Mouse (Mus musculus) MEL (cell line): ENCODE results near the gene Mrps24. TPM values are rescaled to one million over a fixed set of nuclear protein-coding genes. Genes with fewer than 3 reads are reported as not detected.

Experiments used
- DNase-seq: peaks from one replicate; pipeline ENCODE4 v3.0.0; 2011; ENCODE audit warnings: low read depth, low spot score
- H3K27ac ChIP-seq: 2 replicates; pipeline ENCODE4 v1.5.1; 2012; ENCODE audit warnings: low read depth, mild to moderate bottlenecking, control low read depth, low read length, moderate library complexity; ENCODE audit not compliant: control insufficient read depth
- H3K27me3 ChIP-seq, 2 experiments: fragments of 150-350 bp in 1 of 2; sonication (generic) in 1 of 2; 2 replicates each; pipeline ENCODE4 v1.6.1; 2012; ENCODE audit warnings: low read length in 2 of 2, mild to moderate bottlenecking in 2 of 2, improper control_type of control experiment in 1 of 2, moderate library complexity in 1 of 2; ENCODE audit not compliant: insufficient read depth in 2 of 2, control insufficient read depth in 1 of 2
- H3K36me3 ChIP-seq, 2 experiments: 2 replicates each; pipeline ENCODE4 v1.6.1; 2012 to 2014; ENCODE audit warnings: low read length in 2 of 2, improper control_type of control experiment in 1 of 2, inconsistent platforms in 1 of 2, mild to moderate bottlenecking in 1 of 2; ENCODE audit not compliant: insufficient read depth in 2 of 2, control insufficient read depth in 1 of 2
- H3K4me1 ChIP-seq, 2 experiments: fragments of 150-350 bp in 1 of 2; sonication (generic) in 1 of 2; 2 replicates each; pipeline ENCODE4 v1.6.1; 2012; ENCODE audit warnings: low read length in 2 of 2, improper control_type of control experiment in 1 of 2, mild to moderate bottlenecking in 1 of 2; ENCODE audit not compliant: insufficient read depth in 2 of 2, control insufficient read depth in 1 of 2
- H3K4me3 ChIP-seq, 2 experiments: fragments of 150-350 bp in 1 of 2; sonication (generic) in 1 of 2; 2 replicates each; pipeline ENCODE4 v1.5.1; 2012; ENCODE audit warnings: low read depth in 2 of 2, low read length in 2 of 2, mild to moderate bottlenecking in 2 of 2, moderate library complexity in 2 of 2, control low read depth in 1 of 2, improper control_type of control experiment in 1 of 2; ENCODE audit not compliant: control insufficient read depth in 1 of 2, insufficient read depth in 1 of 2
- H3K79me2 ChIP-seq: 2 replicates; pipeline ENCODE4 v1.6.1; 2012; ENCODE audit warnings: mild to moderate bottlenecking, low read length, moderate library complexity; ENCODE audit not compliant: control insufficient read depth, poor library complexity, insufficient read depth
- H3K9ac ChIP-seq: 2 replicates; pipeline ENCODE4 v1.6.1; 2012; ENCODE audit warnings: low read depth, mild to moderate bottlenecking, control low read depth, low read length, moderate library complexity; ENCODE audit not compliant: control insufficient read depth, poor library complexity, severe bottlenecking
- H3K9me3 ChIP-seq: fragments of 150-350 bp; sonication (generic); replicated peaks from 2 replicates; pipeline ENCODE4 v1.6.1; 2012; ENCODE audit warnings: mild to moderate bottlenecking, low read length, improper control_type of control experiment, moderate library complexity; ENCODE audit not compliant: insufficient read depth
- CHD1 ChIP-seq: IDR thresholded peaks from 2 replicates; pipeline ENCODE4 v1.6.1; 2012; ENCODE audit warnings: low read depth, mild to moderate bottlenecking, inconsistent platforms, low read length, improper control_type of control experiment
- CHD2 ChIP-seq: IDR thresholded peaks from 2 replicates; pipeline ENCODE4 v1.6.1; 2011; ENCODE audit warnings: low read length, improper control_type of control experiment
- CTCF ChIP-seq, 3 experiments: IDR thresholded peaks in 2 of 3; conservative IDR thresholded peaks in 1 of 3; 2 replicates each; pipeline ENCODE4 v1.5.1; 2011 to 2012; ENCODE audit warnings: low read length in 3 of 3, low read depth in 2 of 3, mild to moderate bottlenecking in 2 of 3, improper control_type of control experiment in 1 of 3, inconsistent platforms in 1 of 3, mixed read lengths in 1 of 3, moderate library complexity in 1 of 3; ENCODE audit not compliant: control insufficient read depth in 1 of 3, insufficient read depth in 1 of 3, poor library complexity in 1 of 3, severe bottlenecking in 1 of 3
- EP300 ChIP-seq, 2 experiments: IDR thresholded peaks; 2 replicates each; pipeline ENCODE4 v1.6.1; 2011; ENCODE audit warnings: improper control_type of control experiment in 2 of 2, low read length in 2 of 2, low read depth in 1 of 2, mild to moderate bottlenecking in 1 of 2
- ETS1 ChIP-seq: IDR thresholded peaks from 2 replicates; pipeline ENCODE4 v1.6.1; 2012; ENCODE audit warnings: low read depth, mild to moderate bottlenecking, inconsistent platforms, low read length, improper control_type of control experiment, moderate library complexity
- GATA1 ChIP-seq: IDR thresholded peaks from 2 replicates; pipeline ENCODE4 v1.6.1; 2011; ENCODE audit warnings: low read depth, low read length, improper control_type of control experiment
- JUND ChIP-seq: IDR thresholded peaks from 2 replicates; pipeline ENCODE4 v1.6.1; 2011; ENCODE audit warnings: low read depth, mild to moderate bottlenecking, improper control_type of control experiment, low read length
- MAZ ChIP-seq: IDR thresholded peaks from 2 replicates; pipeline ENCODE4 v1.6.1; 2012; ENCODE audit warnings: low read depth, mild to moderate bottlenecking, inconsistent platforms, low read length, improper control_type of control experiment
- MXI1 ChIP-seq: IDR thresholded peaks from 2 replicates; pipeline ENCODE4 v1.6.1; 2011; ENCODE audit warnings: mild to moderate bottlenecking, low read depth, low read length, improper control_type of control experiment
- NRF1 ChIP-seq: IDR thresholded peaks from 2 replicates; pipeline ENCODE4 v1.6.1; 2014; ENCODE audit warnings: low read depth, mild to moderate bottlenecking, inconsistent platforms, low read length, improper control_type of control experiment, moderate library complexity; ENCODE audit not compliant: poor library complexity, insufficient read depth, severe bottlenecking
- RAD21 ChIP-seq: IDR thresholded peaks from 2 replicates; pipeline ENCODE4 v1.6.1; 2011; ENCODE audit warnings: mild to moderate bottlenecking, low read depth, low read length, improper control_type of control experiment
- RCOR1 ChIP-seq: IDR thresholded peaks from 2 replicates; pipeline ENCODE4 v1.6.1; 2012; ENCODE audit warnings: low read depth, mild to moderate bottlenecking, inconsistent platforms, low read length, improper control_type of control experiment
- SMC3 ChIP-seq: IDR thresholded peaks from 2 replicates; pipeline ENCODE4 v1.6.1; 2011; ENCODE audit warnings: low read depth, low read length, improper control_type of control experiment
- TAL1 ChIP-seq: IDR thresholded peaks from 2 replicates; pipeline ENCODE4 v1.6.1; 2012; ENCODE audit warnings: mild to moderate bottlenecking, inconsistent platforms, low read length, moderate library complexity, mixed read lengths
- TBP ChIP-seq: IDR thresholded peaks from 2 replicates; pipeline ENCODE4 v1.8.0; 2011; ENCODE audit warnings: low read depth, low read length, improper control_type of control experiment
- TCF12 ChIP-seq: IDR thresholded peaks from 2 replicates; pipeline ENCODE4 v1.6.1; 2014; ENCODE audit warnings: low read depth, mild to moderate bottlenecking, inconsistent platforms, low read length, improper control_type of control experiment, moderate library complexity
- USF1 ChIP-seq: IDR thresholded peaks from 2 replicates; pipeline ENCODE4 v1.6.1; 2014; ENCODE audit warnings: low read depth, mild to moderate bottlenecking, inconsistent platforms, low read length, improper control_type of control experiment, moderate library complexity
- ZC3H11A ChIP-seq: IDR thresholded peaks from 2 replicates; pipeline ENCODE4 v1.6.1; 2012; ENCODE audit warnings: low read depth, mild to moderate bottlenecking, inconsistent platforms, low read length, improper control_type of control experiment
- ZNF384 ChIP-seq: IDR thresholded peaks from 2 replicates; pipeline ENCODE4 v1.6.1; 2012; ENCODE audit warnings: low read depth, mild to moderate bottlenecking, inconsistent platforms, low read length, improper control_type of control experiment
- polyA plus RNA-seq, 2 experiments: library from polyadenylated mRNA; stranded (reverse) in 1 of 2; unstranded in 1 of 2; fragments of >175 nt in 1 of 2; fragments of >200 nt in 1 of 2; gene quantifications; 2 replicates each; pipeline versions ENCODE4 v1.2.1 to v1.2.4; 2012; ENCODE audit warnings: low replicate concordance in 2 of 2, low read depth in 1 of 2; ENCODE audit not compliant: insufficient read length in 2 of 2, insufficient read depth in 1 of 2, missing spikeins in 1 of 2
- total RNA-seq: library from RNA; depleted of rRNA; stranded (reverse); fragments of 300-350 nt; gene quantifications from 2 replicates; pipeline ENCODE4 v1.2.3, GENCODE M21; 2012

Gene Mrps24
- total and polyA plus RNA-seq, 3 experiments = 163 to 184 TPM; not detected in 1

DNA sequence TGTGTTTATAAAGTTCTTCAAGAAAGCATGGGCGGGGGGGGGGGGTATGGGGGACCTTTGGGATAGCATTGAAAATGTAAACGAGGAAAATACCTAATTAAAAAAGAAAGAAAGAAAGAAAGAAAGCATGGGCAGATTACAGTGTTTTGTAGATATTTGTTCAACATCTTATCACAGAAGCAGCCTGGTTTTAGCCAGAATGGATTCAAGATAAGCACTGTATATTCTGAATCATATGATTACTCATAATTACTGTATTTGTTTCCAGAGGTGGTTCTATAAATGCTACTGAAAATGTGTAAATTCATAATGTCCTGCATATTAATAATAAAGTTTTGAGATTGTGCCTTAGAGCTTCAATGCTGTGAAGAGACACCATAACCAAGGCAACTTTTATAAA lies 14.2 kb downstream of the Mrps24 start (continued):
- TF ChIP-seq ZC3H11A = no peak

DNA sequence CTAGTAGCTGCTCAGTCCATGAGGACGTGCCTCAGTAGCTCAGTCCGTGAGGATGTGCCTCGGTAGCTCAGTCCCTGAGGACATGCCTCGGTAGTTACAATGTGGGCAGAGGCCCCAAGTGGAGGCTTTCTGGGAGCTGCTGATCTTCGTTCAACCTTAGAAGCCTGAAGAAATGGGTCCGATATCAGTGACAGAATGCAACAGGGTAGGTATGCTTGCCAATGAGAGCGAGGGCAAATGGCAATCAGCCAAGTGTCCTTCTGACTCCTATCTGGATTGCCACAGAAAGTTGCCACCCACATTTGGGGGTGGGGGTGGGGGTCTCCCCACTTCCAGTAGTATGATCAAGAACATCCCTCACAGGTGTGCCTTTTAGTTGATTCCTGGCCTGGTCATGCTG lies 14.7 kb downstream of the Mrps24 start:
- peaks cover 0 to 30% of the 10 kb centered on the region in 2 experiments; a peak in 2 of 4 replicates for H3K36me3 ChIP-seq
- peaks cover 4% of the 10 kb centered on the region for H3K79me2 ChIP-seq
- no peaks in the 10 kb centered on the region for H3K9me3 ChIP-seq
- no peaks in the 10 kb centered on the region; a peak in 1 of 4 replicates for H3K27me3 ChIP-seq
- peak overlapping the region; percentile 84 for H3K27ac ChIP-seq
- peak overlapping the region; percentile 14 to 30; a peak in 3 of 4 replicates for H3K4me3 ChIP-seq
- H3K9ac ChIP-seq = peak overlapping the region; percentile 55
- DNase-seq = peak; percentile 87
- TF ChIP-seq CHD2 (no peak), CHD1 (no peak), EP300 (IDR thresholded peaks at IDR 0.05; ENCODE audit: low read depth in 1 of 2, low read length in 2 of 2) (peak in 1 of 2 experiments; percentile 70; a peak in 3 of 4 replicates), JUND (0 out of 2 replicates have a peak, but pooled peaks have one; percentile 4), TBP (0 out of 2 replicates have a peak, but pooled peaks have one; percentile 49), TCF12 (peak; percentile 50; the same call in 1 of the 2 replicates), GATA1 (peak; percentile 51; the same call in 1 of the 2 replicates), ETS1 (peak; percentile 72), MXI1 (peak; percentile 14; the same call in 1 of the 2 replicates), TAL1 (peak; percentile 20; the same call in 1 of the 2 replicates), USF1 (no peak)
- H3K4me1 ChIP-seq = peaks cover 15 to 31% of the 10 kb centered on the region in 2 experiments

GRCm38 (mm10) chr11:5691775-5692174 lies 23.7 kb downstream of the Mrps24 start:
- peak; percentile 71 for DNase-seq

More at GRCm38 (mm10) chr11:5691775-5692174, 23.7 kb downstream of the Mrps24 start:
- H3K27me3 ChIP-seq = no peaks in the 10 kb centered on the region
- no peaks in the 10 kb centered on the region for H3K79me2 ChIP-seq
- no peak for TF ChIP-seq MAZ
- peak; percentile 96 for TF ChIP-seq SMC3
- peak; percentile 19; the same call in 1 of the 2 replicates for TF ChIP-seq RCOR1
- peak; percentile 98 for TF ChIP-seq RAD21
- TF ChIP-seq CTCF (IDR thresholded peaks at IDR 0.05 in 2 of 3, conservative IDR thresholded peaks at IDR 0.05 in 1 of 3; ENCODE audit: control insufficient read depth in 1 of 3, insufficient read depth in 1 of 3, low read depth in 2 of 3, low read length in 3 of 3, poor library complexity in 1 of 3, severe bottlenecking in 1 of 3) = peak; percentile 73 to 97 (median 74)
- TF ChIP-seq NRF1 = no peak
- TF ChIP-seq ZC3H11A = peak; percentile 97
- 0 out of 2 replicates have a peak, but pooled peaks have one; percentile 31 for TF ChIP-seq ZNF384
- no peak overlapping the region for H3K9ac ChIP-seq
- no peaks in the 10 kb centered on the region for H3K9me3 ChIP-seq
- no peak overlapping the region for H3K27ac ChIP-seq
- no peaks in the 10 kb centered on the region; a peak in 1 of 4 replicates for H3K36me3 ChIP-seq
- H3K4me1 ChIP-seq = peaks cover 4 to 8% of the 10 kb centered on the region in 2 experiments; a peak in 3 of 4 replicates
- no peak overlapping the region for H3K4me3 ChIP-seq
